21 mouse cellular contexts compared by ENCODE assay signal in the genomic region with DNA sequence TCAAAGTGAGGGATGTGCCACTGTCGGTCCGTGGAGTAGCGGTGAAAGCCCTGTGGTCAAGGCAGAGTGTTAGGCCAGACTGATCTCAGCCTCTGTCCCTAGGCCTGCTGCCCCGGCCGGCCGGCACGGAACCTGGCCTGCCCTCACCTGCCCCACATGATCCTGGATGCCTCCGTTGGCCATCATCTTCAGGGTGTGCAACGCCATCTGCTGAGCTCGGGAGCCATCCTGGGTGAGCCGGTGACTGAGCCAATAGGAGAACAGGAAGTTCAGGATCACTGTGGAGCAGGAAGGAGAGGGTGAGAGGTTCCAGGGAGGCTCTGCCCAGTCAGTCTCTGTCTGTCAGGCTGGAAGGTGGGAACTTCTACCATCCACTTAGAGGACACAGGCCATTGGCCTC. TPM values are rescaled to one million over a fixed set of nuclear protein-coding genes. Genes with fewer than 3 reads are reported as not detected.
DNase-seq lines count a peak whose midpoint lies in the region; ATAC-seq and TF ChIP-seq lines count a peak whose summit lies in the region.
"Had no signal": no experiment of that assay in that cellular context is flagged by ENCODE, and none has a peak within 500 bp of the region (broad histone marks: within the 10 kb centered on the region; RNA-seq: fewer than 3 reads in every experiment).

No protein-coding gene starts in this region.

- peak; percentile 30; the same call in 1 of the 2 replicates for TF ChIP-seq CTCF in intestine, postnatal 0 days (IDR thresholded peaks at IDR 0.05; ENCODE audit: low read depth)
- TF ChIP-seq CTCF in CH12.LX (conservative IDR thresholded peaks at IDR 0.05 in 1 of 2, IDR thresholded peaks at IDR 0.05 in 1 of 2; ENCODE audit: low read depth in 2 of 2, low read length in 2 of 2): peak in 1 of 2 experiments; percentile 30; a peak in 1 of 4 replicates

- no peak overlapping the region for H3K4me2 ChIP-seq in intestine, postnatal 0 days (replicated peaks; ENCODE audit: low read depth)
- no peak overlapping the region for H3K4me2 ChIP-seq in intestine, embryonic 16.5 days (ENCODE audit: low read depth, low read length)
- no peak overlapping the region for H3K4me2 ChIP-seq in CH12.LX (ENCODE audit: insufficient read depth, low read depth, poor library complexity, severe bottlenecking)
- H3K4me2 ChIP-seq in midbrain, embryonic 11.5 days: no peak overlapping the region
- H3K4me2 ChIP-seq: forebrain, embryonic 13.5 days; hindbrain, embryonic 14.5 days; midbrain, embryonic 13.5 days; neural tube, embryonic 15.5 days had no signal

- H3K9ac ChIP-seq in intestine, postnatal 0 days (ENCODE audit: low read depth, low read length): no peak overlapping the region
- H3K9ac ChIP-seq in intestine, embryonic 16.5 days (ENCODE audit: low read depth, low read length): no peak overlapping the region
- H3K9ac ChIP-seq in CH12.LX (ENCODE audit: insufficient read depth, low read depth): no peak overlapping the region
- no peak overlapping the region for H3K9ac ChIP-seq in midbrain, embryonic 11.5 days (ENCODE audit: low read length)
- H3K9ac ChIP-seq: forebrain, embryonic 13.5 days; hindbrain, embryonic 14.5 days; liver, postnatal 0 days; midbrain, embryonic 13.5 days; neural tube, embryonic 15.5 days had no signal

- H3K79me2 ChIP-seq in CH12.LX (replicated peaks; ENCODE audit: control insufficient read depth, extremely low read depth, insufficient read depth, poor library complexity, severe bottlenecking): no peaks in the 10 kb centered on the region

- 75% methylated on average over 11 of the region's 11 CpGs for WGBS in intestine, postnatal 0 days
- WGBS in intestine, embryonic 16.5 days: 79% methylated on average over 11 of the region's 11 CpGs
- WGBS in midbrain, embryonic 11.5 days: 73% methylated on average over 11 of the region's 11 CpGs

- no peak for DNase-seq in CH12.LX (ENCODE audit: extremely low read depth)
- peak; percentile 84 for DNase-seq in cerebellum, adult 11 months
- peak; percentile 81 to 87 for DNase-seq in cerebellum, postnatal 14 days
- no peak for DNase-seq in midbrain, embryonic 11.5 days (ENCODE audit: low spot score, missing footprints)
- no peak for DNase-seq in thymus, postnatal 0 days (ENCODE audit: low spot score)
- DNase-seq: adrenal gland, postnatal 36 days; B cell, adult 2 months; gastrocnemius, postnatal 14 days; heart, adult 2 months; kidney, postnatal 14 days; liver; liver, postnatal 0 days; lung, postnatal 14 days; right cerebral cortex, postnatal 25 days had no signal

- no peak overlapping the region for H3K27ac ChIP-seq in intestine, postnatal 0 days (ENCODE audit: low read depth, low read length)
- H3K27ac ChIP-seq in intestine, embryonic 16.5 days (ENCODE audit: low read length): no peak overlapping the region
- no peak overlapping the region for H3K27ac ChIP-seq in CH12.LX (ENCODE audit: insufficient read depth, low read depth)
- H3K27ac ChIP-seq in midbrain, embryonic 11.5 days (ENCODE audit: low read depth, low read length): no peak overlapping the region
- H3K27ac ChIP-seq: forebrain, embryonic 13.5 days; heart, adult 2 months; hindbrain, embryonic 14.5 days; midbrain, embryonic 13.5 days; neural tube, embryonic 15.5 days had no signal

- no peaks in the 10 kb centered on the region for H3K9me3 ChIP-seq in intestine, postnatal 0 days (ENCODE audit: control insufficient read depth)
- H3K9me3 ChIP-seq in intestine, embryonic 16.5 days (ENCODE audit: control insufficient read depth, low read length): no peaks in the 10 kb centered on the region
- no peaks in the 10 kb centered on the region for H3K9me3 ChIP-seq in CH12.LX (replicated peaks; ENCODE audit: low read length)
- H3K9me3 ChIP-seq in midbrain, embryonic 11.5 days (ENCODE audit: control insufficient read depth, low read length): no peaks in the 10 kb centered on the region
- H3K9me3 ChIP-seq: forebrain, embryonic 13.5 days; midbrain, embryonic 13.5 days; neural tube, embryonic 15.5 days had no signal

- dilution Hi-C loops in CH12.LX (cut with MboI; ENCODE audit: extremely low pct_ligation_motif_present, extremely low pct_unique_long_range_greater_than_20kb, low sequenced_read_pairs): no loop called here

- H3K27me3 ChIP-seq in intestine, postnatal 0 days (replicated peaks; ENCODE audit: control insufficient read depth, insufficient read depth, low read length): peaks cover 11% of the 10 kb centered on the region; the same call in 1 of the 2 replicates
- H3K27me3 ChIP-seq in intestine, embryonic 16.5 days (replicated peaks; ENCODE audit: control insufficient read depth, insufficient read depth, low read length): peaks cover 7% of the 10 kb centered on the region; the same call in 1 of the 2 replicates
- H3K27me3 ChIP-seq in CH12.LX (replicated peaks): peaks cover 89% of the 10 kb centered on the region
- no peaks in the 10 kb centered on the region for H3K27me3 ChIP-seq in midbrain, embryonic 11.5 days (ENCODE audit: control insufficient read depth, insufficient read depth, low read length)

- TF ChIP-seq RAD21 in CH12.LX (IDR thresholded peaks at IDR 0.05; ENCODE audit: low read depth, low read length): no peak; the same call in 1 of the 2 replicates

- ATAC-seq in intestine, postnatal 0 days: no peak
- ATAC-seq in intestine, embryonic 16.5 days: no peak
- ATAC-seq in midbrain, embryonic 11.5 days (ENCODE audit: low FRiP score): no peak
- ATAC-seq: forebrain, embryonic 13.5 days; liver, postnatal 0 days; midbrain, embryonic 13.5 days had no signal

- no peaks in the 10 kb centered on the region for H3K4me1 ChIP-seq in intestine, postnatal 0 days (replicated peaks; ENCODE audit: control insufficient read depth, insufficient read depth, low read length)
- H3K4me1 ChIP-seq in intestine, embryonic 16.5 days (ENCODE audit: control insufficient read depth, insufficient read depth, low read length): no peaks in the 10 kb centered on the region
- peaks cover 0 to 4% of the 10 kb centered on the region in 2 experiments; a peak in 1 of 4 replicates for H3K4me1 ChIP-seq in CH12.LX (ENCODE audit: control insufficient read depth in 1 of 2, insufficient read depth in 2 of 2)
- peaks cover 2% of the 10 kb centered on the region for H3K4me1 ChIP-seq in midbrain, embryonic 11.5 days (ENCODE audit: control insufficient read depth, insufficient read depth, low read length)
- H3K4me1 ChIP-seq: forebrain, embryonic 13.5 days had no signal

- no peaks in the 10 kb centered on the region for H3K36me3 ChIP-seq in intestine, postnatal 0 days (ENCODE audit: control insufficient read depth, insufficient read depth)
- H3K36me3 ChIP-seq in intestine, embryonic 16.5 days (ENCODE audit: control insufficient read depth, insufficient read depth, low read length): no peaks in the 10 kb centered on the region
- no peaks in the 10 kb centered on the region for H3K36me3 ChIP-seq in CH12.LX (replicated peaks in 1 of 2; ENCODE audit: control insufficient read depth in 1 of 2, insufficient read depth in 1 of 2, low read length in 1 of 2)
- H3K36me3 ChIP-seq in midbrain, embryonic 11.5 days (ENCODE audit: control insufficient read depth, insufficient read depth, low read length): no peaks in the 10 kb centered on the region
- H3K36me3 ChIP-seq: midbrain, embryonic 13.5 days; neural tube, embryonic 15.5 days had no signal

- H3K4me3 ChIP-seq in intestine, postnatal 0 days (ENCODE audit: low read depth, low read length): no peak overlapping the region
- H3K4me3 ChIP-seq in intestine, embryonic 16.5 days (ENCODE audit: low read length): no peak overlapping the region
- H3K4me3 ChIP-seq in CH12.LX (replicated peaks in 1 of 3; ENCODE audit: low read depth in 2 of 3, low read length in 2 of 3, poor library complexity in 1 of 3): no peak overlapping the region
- no peak overlapping the region for H3K4me3 ChIP-seq in midbrain, embryonic 11.5 days (ENCODE audit: low read depth, low read length)
- H3K4me3 ChIP-seq: forebrain, embryonic 13.5 days; heart, adult 2 months; midbrain, embryonic 13.5 days; myocyte; neural tube, embryonic 15.5 days had no signal

- no peak for TF ChIP-seq POLR2A in CH12.LX (IDR thresholded peaks at IDR 0.05; ENCODE audit: low read depth, low read length)

- TF ChIP-seq EP300 in CH12.LX (IDR thresholded peaks at IDR 0.05; ENCODE audit: low read length): no peak

- in situ Hi-C loops in CH12.LX (cut with MboI; ENCODE audit: low pct_ligation_motif_present, low pct_unique_long_range_greater_than_20kb, low sequenced_read_pairs): loop anchor here (5.0 to 10.0 kb wide), 3 partner anchors 61 to 349 kb away; no protein-coding TSS in a partner anchor

RNA-seq across cellular contexts. Expression of a gene that starts 2.5 kb away (rescaled TPM):
- polyA plus RNA-seq in intestine, postnatal 0 days (2015; fragmentation: Nextera tagmentation; extraction: Ambion mirVana): not detected in 2 replicates
- polyA plus RNA-seq in intestine, embryonic 16.5 days (2015; fragmentation: Nextera tagmentation; extraction: Ambion mirVana): 0.13 and 0.16 TPM in 2 replicates
- total RNA-seq in CH12.LX (2012; rRNA removed) (not detected in 2 replicates), CH12.LX (2014; rRNA removed) (not detected in 2 replicates)
- not detected in 2 replicates for polyA plus RNA-seq in CH12.LX (2012; ENCODE audit: insufficient read length, low read depth)
- not detected in 2 replicates for polyA plus RNA-seq in midbrain, embryonic 11.5 days (2014; fragmentation: Nextera tagmentation; extraction: Ambion mirVana)
- polyA plus RNA-seq in thymus, postnatal 0 days (2015; fragmentation: Nextera tagmentation; extraction: Ambion mirVana): 0.09 TPM in 1 of 2 replicates, not detected in the other
- total RNA-seq: adrenal gland, postnatal 36 days; gastrocnemius, postnatal 14 days had no signal
- polyA plus RNA-seq: liver, postnatal 0 days; midbrain, embryonic 13.5 days; myocyte had no signal

RNA-seq across cellular contexts. Expression of a gene that starts 9.4 kb away (rescaled TPM):
- polyA plus RNA-seq in intestine, postnatal 0 days (2015; fragmentation: Nextera tagmentation; extraction: Ambion mirVana): 1.2 and 1.4 TPM in 2 replicates
- polyA plus RNA-seq in intestine, embryonic 16.5 days (2015; fragmentation: Nextera tagmentation; extraction: Ambion mirVana): 4.9 and 5.4 TPM in 2 replicates
- 0.59 and 1.7 TPM in 2 replicates for total RNA-seq in CH12.LX (2012; rRNA removed)
- 0.97 and 2.4 TPM in 2 replicates for total RNA-seq in CH12.LX (2014; rRNA removed)
- polyA plus RNA-seq in CH12.LX (2012; ENCODE audit: insufficient read length, low read depth): 3.7 and 4.1 TPM in 2 replicates
- 7.6 and 9.3 TPM in 2 replicates for polyA plus RNA-seq in midbrain, embryonic 11.5 days (2014; fragmentation: Nextera tagmentation; extraction: Ambion mirVana)
- 0.21 and 0.23 TPM in 2 replicates for polyA plus RNA-seq in thymus, postnatal 0 days (2015; fragmentation: Nextera tagmentation; extraction: Ambion mirVana)

RNA-seq across cellular contexts. Expression of a gene that starts 16.3 kb away (rescaled TPM):
- 0.55 and 1.0 TPM in 2 replicates for polyA plus RNA-seq in intestine, postnatal 0 days (2015; fragmentation: Nextera tagmentation; extraction: Ambion mirVana)
- polyA plus RNA-seq in intestine, embryonic 16.5 days (2015; fragmentation: Nextera tagmentation; extraction: Ambion mirVana): 1.5 and 1.7 TPM in 2 replicates
- total RNA-seq in CH12.LX (2012; rRNA removed) (0.04 TPM in 1 of 2 replicates, not detected in the other), CH12.LX (2014; rRNA removed) (0.05 TPM in 1 of 2 replicates, not detected in the other)
- 0.11 and 0.19 TPM in 2 replicates for polyA plus RNA-seq in CH12.LX (2012; ENCODE audit: insufficient read length, low read depth)
- 0.27 and 0.50 TPM in 2 replicates for polyA plus RNA-seq in midbrain, embryonic 11.5 days (2014; fragmentation: Nextera tagmentation; extraction: Ambion mirVana)
- polyA plus RNA-seq in thymus, postnatal 0 days (2015; fragmentation: Nextera tagmentation; extraction: Ambion mirVana): 0.78 and 0.91 TPM in 2 replicates

RNA-seq across cellular contexts. Expression of a gene that starts 38.1 kb away (rescaled TPM):
- polyA plus RNA-seq in intestine, postnatal 0 days (2015; fragmentation: Nextera tagmentation; extraction: Ambion mirVana): 0.94 and 1.7 TPM in 2 replicates
- polyA plus RNA-seq in intestine, embryonic 16.5 days (2015; fragmentation: Nextera tagmentation; extraction: Ambion mirVana): 3.0 and 3.2 TPM in 2 replicates
- total RNA-seq in CH12.LX (2012; rRNA removed) (1.3 and 3.1 TPM in 2 replicates), CH12.LX (2014; rRNA removed) (0.08 and 0.43 TPM in 2 replicates)
- 0.98 and 1.1 TPM in 2 replicates for polyA plus RNA-seq in CH12.LX (2012; ENCODE audit: insufficient read length, low read depth)
- 3.7 and 4.1 TPM in 2 replicates for polyA plus RNA-seq in midbrain, embryonic 11.5 days (2014; fragmentation: Nextera tagmentation; extraction: Ambion mirVana)
- polyA plus RNA-seq in thymus, postnatal 0 days (2015; fragmentation: Nextera tagmentation; extraction: Ambion mirVana): 0.14 and 0.17 TPM in 2 replicates

Comparison
In these comparisons a context has a peak if more than half of its experiments do, and no peak if none do; other contexts are left out.
1. DNase-seq: peak in cerebellum, adult 11 months (single experiment) and cerebellum, postnatal 14 days (2 of 2); none in CH12.LX (single experiment), midbrain, embryonic 11.5 days (single experiment) and thymus, postnatal 0 days (single experiment).